8 mouse cellular contexts compared by ENCODE assay signal in the genomic region with DNA sequence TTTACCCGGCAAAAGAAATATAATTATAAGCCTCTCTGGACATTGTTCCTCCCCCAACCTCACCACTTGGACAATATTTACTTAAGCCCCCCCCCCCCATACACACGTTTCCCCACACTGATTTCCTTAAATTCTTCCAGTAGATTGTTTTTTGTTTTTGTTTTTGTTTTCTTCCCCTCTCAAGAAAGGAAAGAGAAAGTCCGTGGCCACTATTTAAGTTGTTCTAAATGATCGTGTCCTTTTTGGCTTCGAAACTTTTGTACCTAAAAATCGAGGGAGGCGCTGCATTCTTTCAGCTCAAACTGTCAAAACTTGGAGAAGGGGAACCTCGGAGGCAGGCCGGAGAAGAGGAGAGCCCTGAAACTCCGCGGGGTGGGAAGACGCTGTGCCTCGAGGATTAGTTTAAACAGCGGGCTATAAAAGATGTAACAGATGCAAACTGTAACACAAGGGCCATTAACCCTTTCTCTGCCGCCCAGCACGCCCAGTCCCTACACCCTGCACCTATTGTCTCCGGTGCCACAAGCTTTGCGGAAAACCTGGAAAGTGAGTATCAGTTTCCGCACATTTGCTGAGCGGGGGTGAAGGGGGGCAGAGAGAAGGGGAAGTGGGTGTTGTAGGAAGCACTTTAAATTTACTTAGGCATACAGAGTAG. TPM values are rescaled to one million over a fixed set of nuclear protein-coding genes. Genes with fewer than 3 reads are reported as not detected.
DNase-seq lines count a peak whose midpoint lies in the region; ATAC-seq lines count a peak whose summit lies in the region.

No protein-coding gene starts in this region.

- H3K36me3 ChIP-seq in heart, embryonic 12.5 days: no peaks in the 10 kb centered on the region
- H3K36me3 ChIP-seq in kidney, embryonic 15.5 days: no peaks in the 10 kb centered on the region

- H3K4me1 ChIP-seq in heart, embryonic 12.5 days (replicated peaks): peaks cover 31% of the 10 kb centered on the region
- H3K4me1 ChIP-seq in kidney, embryonic 15.5 days: peaks cover 39% of the 10 kb centered on the region

- peak overlapping the region; percentile 96 for H3K27ac ChIP-seq in heart, embryonic 12.5 days (ENCODE audit: poor library complexity, severe bottlenecking)
- H3K27ac ChIP-seq in kidney, embryonic 15.5 days: peak overlapping the region; percentile 94

- H3K9me3 ChIP-seq in heart, embryonic 12.5 days (replicated peaks): no peaks in the 10 kb centered on the region
- no peaks in the 10 kb centered on the region for H3K9me3 ChIP-seq in kidney, embryonic 15.5 days (replicated peaks)

- H3K27me3 ChIP-seq in heart, embryonic 12.5 days (replicated peaks): no peaks in the 10 kb centered on the region
- H3K27me3 ChIP-seq in kidney, embryonic 15.5 days: peaks cover 15% of the 10 kb centered on the region

- WGBS in heart, embryonic 12.5 days: under 1% methylated on average over 20 of the region's 20 CpGs
- WGBS in kidney, embryonic 15.5 days: under 1% methylated on average over 20 of the region's 20 CpGs

- H3K4me3 ChIP-seq in heart, embryonic 12.5 days: peak overlapping the region; percentile 73
- peak overlapping the region; percentile 82 for H3K4me3 ChIP-seq in kidney, embryonic 15.5 days (replicated peaks)

- no peak for ATAC-seq in heart, embryonic 12.5 days (ENCODE audit: insufficient number of reproducible peaks, low FRiP score)
- peak; percentile 13; the same call in 1 of the 2 replicates for ATAC-seq in kidney, embryonic 15.5 days (replicated peaks; ENCODE audit: low FRiP score)

- H3K9ac ChIP-seq in heart, embryonic 12.5 days: peak overlapping the region; percentile 93
- H3K9ac ChIP-seq in kidney, embryonic 15.5 days: peak overlapping the region; percentile 90

- peak overlapping the region; percentile 77 for H3K4me2 ChIP-seq in heart, embryonic 12.5 days
- peak overlapping the region; percentile 77 for H3K4me2 ChIP-seq in kidney, embryonic 15.5 days

- DNase-seq in urinary bladder, postnatal 14 days (ENCODE audit: low spot score): peak; percentile 50
- no peak for DNase-seq in urinary bladder, postnatal 36 days (ENCODE audit: low spot score in 2 of 2)
- DNase-seq in embryo, embryonic 11 days: peak; percentile 82
- DNase-seq in lung, postnatal 4 days: peak; percentile 64 to 69
- DNase-seq in spleen, adult 18-20 months: peak; percentile 29 to 50
- no peak for DNase-seq in c-Kit-positive CD71-positive TER-119-positive erythroid progenitor cells, embryonic 14.5 days (ENCODE audit: low spot score)

RNA-seq across cellular contexts. Expression of gene Zeb2, which starts 6.3 kb away (rescaled TPM):
- polyA plus RNA-seq in heart, embryonic 12.5 days (2016; fragmentation: Nextera tagmentation; extraction: Ambion mirVana): 28.0 and 29.6 TPM in 2 replicates
- polyA plus RNA-seq in kidney, embryonic 15.5 days (2015; fragmentation: Nextera tagmentation; extraction: Ambion mirVana): 51.1 and 57.1 TPM in 2 replicates

Comparison
In these comparisons a context has a peak if more than half of its experiments do, and no peak if none do; other contexts are left out.
1. DNase-seq: peak in urinary bladder, postnatal 14 days (single experiment), embryo, embryonic 11 days (single experiment), lung, postnatal 4 days (2 of 2) and spleen, adult 18-20 months (2 of 2); none in urinary bladder, postnatal 36 days (0 of 2) and c-Kit-positive CD71-positive TER-119-positive erythroid progenitor cells, embryonic 14.5 days (single experiment).